Mouse (Mus musculus): ENCODE measurements around the gene Mtln. TPM values are rescaled to one million over a fixed set of nuclear protein-coding genes. Genes with fewer than 3 reads are reported as not detected.

The Mtln gene
- total RNA-seq (2023): 14.4 TPM

DNA sequence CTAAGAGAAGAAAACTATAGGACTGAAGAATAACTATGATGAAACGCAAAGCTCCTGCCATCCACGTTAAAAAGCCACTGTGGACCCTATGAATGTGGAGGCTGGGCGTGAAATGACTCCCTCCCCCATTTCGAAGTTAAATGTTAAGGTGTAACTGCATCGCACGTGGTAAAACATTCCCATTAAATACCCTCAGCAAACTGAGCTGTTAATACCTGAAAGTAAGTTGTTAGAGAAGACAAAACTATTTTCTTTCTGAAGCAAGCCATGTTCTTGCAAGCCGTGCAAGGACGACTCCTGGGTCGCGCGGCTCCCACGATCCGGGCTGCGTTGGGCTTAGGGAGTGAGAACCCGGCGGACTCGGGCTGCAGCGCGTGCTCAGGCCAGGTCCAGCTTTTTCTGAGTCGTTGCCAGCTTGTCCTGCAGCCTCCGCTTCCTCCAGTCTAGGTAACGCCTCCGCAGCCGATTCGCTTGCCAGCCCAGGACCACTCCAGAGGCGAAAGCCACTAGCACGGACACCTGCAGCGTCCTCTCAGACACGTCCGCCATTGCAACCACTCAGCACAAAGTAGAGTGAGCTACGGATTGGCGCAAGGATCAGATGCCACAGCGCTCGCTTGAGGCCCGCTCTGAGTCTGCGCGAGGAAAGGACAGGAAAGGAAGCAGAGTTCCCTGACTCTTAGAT, at the start of gene Mtln:
Mtln (minus strand) TSS at position 570 of the 685 bp plus-strand sequence.

DNA sequence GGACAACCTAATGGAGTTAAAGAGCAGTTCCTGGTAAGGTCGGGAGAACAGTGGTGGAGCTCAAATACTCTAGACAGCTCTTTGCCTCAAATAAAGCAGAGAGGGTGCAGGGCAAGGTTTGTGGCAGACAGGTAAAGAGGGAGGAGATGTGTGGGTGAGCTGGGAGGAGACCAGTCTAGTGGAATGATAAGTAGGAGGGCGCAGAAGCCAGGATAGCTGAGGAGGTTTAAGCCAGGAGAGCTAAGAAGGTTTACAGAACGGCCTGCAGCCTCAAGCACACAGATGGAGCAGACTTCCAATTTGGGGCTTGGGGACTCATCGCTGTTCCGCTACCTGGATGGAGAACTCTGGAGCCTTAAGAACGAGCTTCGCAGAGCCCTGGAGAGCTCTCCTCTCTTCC, 46.3 kb upstream of the Mtln start, which contains the start of gene Acoxl:
Acoxl (plus strand) TSS at position 301 of the 400 bp plus-strand sequence.

DNA sequence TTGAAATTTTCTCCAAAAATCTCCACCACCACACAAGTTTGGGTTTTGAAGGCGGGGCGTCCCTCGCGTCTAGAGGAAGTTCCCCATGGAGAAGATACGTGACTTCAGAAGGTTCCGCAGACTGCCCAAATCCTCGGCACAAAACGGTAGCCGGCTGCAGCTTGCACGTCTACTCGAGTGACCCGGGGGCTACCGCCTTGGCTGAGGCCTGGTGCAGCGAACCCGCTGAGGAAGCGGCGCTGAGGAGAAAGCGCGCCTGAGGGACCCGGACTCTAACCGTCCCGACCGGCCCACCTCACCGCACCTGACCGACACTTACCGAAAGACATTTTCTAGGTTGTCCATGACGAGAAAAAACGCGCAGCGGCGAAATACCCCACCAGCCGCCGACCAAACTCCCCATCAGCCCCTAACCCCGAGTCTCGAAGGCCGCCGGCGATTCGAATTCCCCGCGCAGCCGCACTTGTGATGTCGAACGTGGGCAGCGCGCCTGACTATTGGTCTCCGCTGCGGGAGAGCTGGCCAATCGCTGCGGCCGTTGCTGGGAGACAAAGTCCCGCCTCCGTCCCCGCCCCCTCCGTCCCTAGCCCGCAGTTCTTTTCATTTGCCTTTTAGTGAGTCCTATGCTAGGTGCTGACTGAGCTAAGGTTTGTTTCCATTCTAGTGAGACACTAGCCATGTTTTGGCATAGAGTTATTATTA, 39.3 kb upstream of the Mtln start, which contains the start of gene Bub1:
Bub1 (minus strand) TSS at position 465 of the 702 bp plus-strand sequence.

DNA sequence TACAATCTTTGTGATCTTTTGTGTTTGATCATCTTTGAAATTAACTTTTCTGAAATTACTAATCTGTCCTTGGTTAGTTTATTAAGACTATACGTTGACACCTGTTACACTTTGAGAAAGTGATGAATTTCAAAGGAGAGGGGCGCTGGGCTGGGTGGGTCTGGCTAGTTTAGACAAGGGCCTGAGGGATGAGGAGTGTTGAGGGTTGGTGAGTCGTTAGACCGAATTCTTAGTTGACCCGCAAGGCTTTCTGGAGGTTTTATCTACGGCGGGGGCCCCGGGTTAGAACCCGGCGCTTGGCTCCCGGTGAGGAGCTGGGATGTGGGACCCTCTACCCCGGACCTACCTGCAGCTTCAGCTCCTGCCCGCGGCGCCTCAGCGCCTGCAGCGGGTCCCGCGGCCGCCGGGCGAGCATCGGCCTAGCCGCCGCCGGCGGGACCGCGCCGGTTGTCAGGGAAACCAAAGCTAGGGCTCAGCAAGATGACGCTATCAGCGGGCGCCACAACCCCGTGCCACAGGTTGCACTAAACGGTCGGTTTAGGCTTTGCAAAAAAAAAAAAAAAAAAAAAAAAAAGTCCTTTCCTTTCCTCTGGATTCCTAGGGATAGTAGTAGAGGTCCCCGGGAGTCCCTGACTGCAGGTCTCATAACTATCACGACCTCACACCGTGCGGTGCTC, 3.7 kb downstream of the Mtln start, which contains the start of gene Nphp1:
Nphp1 (minus strand) TSS at position 458 of the 677 bp plus-strand sequence.

Other genes starting within 250 kb of the Mtln start
- gene Zfp661, start 205.4 kb downstream of the Mtln start, total RNA-seq (2023): 5.6 TPM
- gene Mrps5, start 205.3 kb downstream of the Mtln start, total RNA-seq (2023): 118 TPM
- gene Mal, start 135.8 kb downstream of the Mtln start, total RNA-seq (2023): not detected
- gene Mall, start 62.6 kb downstream of the Mtln start, total RNA-seq (2023): not detected
- 0.37 TPM for gene Nphp1, start 3.6 kb downstream of the Mtln start, total RNA-seq (2023)
- gene Bub1, start 39.4 kb upstream of the Mtln start, total RNA-seq (2023): 0.18 TPM
- 1.9 TPM for gene Acoxl, start 46.4 kb upstream of the Mtln start, total RNA-seq (2023)

Measured in CD8-positive naive resting alpha-beta T cell, adult 57 days (primary cell).